Mouse (Mus musculus) kidney, postnatal 36 days (tissue): ENCODE results near the gene Rprd1b.

Source experiments
- DNase-seq, 2 experiments: peaks; one replicate each; pipeline ENCODE4 v3.0.0; 2021 to 2022; ENCODE audit warnings: mixed read lengths in 2 of 2

Gene Rprd1b

DNA sequence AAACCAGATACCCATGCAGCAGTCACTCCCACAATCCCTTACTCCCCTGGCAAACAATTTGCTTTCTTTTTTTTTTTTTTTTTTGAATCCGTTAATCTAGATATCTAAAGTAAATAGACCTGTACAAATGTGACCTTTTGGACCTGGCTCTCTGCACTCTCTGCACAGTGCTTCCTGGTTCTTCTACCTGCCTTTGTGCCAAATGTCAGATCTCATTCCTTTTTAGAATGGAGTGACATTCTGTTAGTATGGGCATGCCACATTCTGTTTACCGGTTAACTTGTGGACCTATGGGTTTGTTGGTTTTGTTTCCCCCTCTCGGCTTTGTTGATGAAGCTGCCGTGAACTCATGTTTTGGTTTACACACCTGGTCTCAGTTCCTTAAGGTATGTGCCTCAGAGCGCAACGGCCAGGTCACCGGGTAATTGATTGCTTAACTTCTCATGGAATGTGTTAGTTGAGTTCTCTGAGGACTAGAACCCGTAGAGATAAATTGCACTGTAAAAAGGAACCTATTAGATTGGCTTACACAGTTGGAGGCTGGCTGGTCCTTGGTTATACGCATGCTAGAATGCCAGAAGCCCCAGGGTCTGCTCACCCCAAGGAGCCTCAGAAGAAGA is 52.4 kb downstream of the Rprd1b start:
- DNase-seq = peak; percentile 44 to 51

DNA sequence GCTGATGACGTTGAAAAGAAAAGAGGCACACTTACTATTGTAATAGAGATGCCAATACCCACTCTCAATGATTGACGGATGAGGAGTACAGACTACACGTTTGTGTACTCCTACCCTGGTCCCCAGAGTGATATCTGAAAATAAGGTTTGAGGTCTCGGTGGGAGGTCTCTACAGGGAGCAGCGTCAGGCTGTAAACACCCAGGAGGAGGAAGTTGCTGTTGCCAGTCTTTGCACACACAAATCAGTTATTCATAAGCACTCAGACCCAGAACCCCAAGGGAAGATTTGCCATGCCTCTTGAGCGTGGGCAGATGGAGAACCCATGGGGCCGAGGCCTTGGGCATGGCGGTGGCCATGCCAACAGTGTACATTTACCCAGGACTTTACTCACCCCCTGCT is 56.2 kb downstream of the Rprd1b start:
- DNase-seq = no peak

- DNase-seq = no peak
Measured at GRCm38 (mm10) chr2:158090096-158090495, 61.8 kb downstream of the Rprd1b start.

DNA sequence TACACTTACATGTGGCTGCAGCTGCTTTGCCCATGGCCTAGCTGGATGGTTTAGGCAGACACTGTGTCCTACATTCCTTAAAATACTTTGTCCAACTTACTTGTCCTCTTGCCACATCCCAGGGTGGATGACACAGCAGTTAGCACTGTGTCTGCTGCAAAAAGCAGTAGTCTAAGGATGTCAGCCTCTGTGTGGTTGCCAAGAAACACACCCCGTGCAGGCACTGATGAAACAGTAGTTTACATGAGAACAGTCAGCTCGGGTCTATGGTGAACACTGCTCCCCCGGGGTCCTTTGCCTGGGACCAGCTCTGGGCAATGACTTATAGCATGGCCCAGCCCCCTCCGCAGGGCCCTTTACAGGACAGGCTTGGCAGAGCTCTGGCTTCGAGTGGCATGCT is 65.0 kb downstream of the Rprd1b start:
- no peak for DNase-seq

DNA sequence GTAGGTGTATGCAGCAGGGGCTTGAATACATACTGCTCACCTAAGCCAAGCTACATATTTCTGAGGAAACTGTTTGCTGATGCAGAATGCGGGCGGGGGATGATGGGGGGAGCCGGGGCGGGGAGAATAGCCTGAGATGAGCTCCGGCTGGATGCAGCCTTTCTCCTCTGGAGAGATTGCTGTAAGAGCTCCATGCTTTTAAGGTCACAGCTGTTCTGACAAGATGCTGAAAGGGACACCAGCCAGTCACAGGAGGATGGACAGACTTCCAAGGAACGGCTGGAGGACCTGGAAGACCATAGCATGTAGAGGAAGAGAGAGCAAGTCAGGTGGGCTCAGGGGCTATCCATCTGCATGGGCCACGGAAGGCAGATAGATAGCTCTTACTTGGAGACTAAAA is 66.0 kb downstream of the Rprd1b start:
- DNase-seq = no peak

- DNase-seq = no peak
Measured at GRCm38 (mm10) chr2:158094846-158095245, 66.5 kb downstream of the Rprd1b start.

GRCm38 (mm10) chr2:158097071-158097470 is 68.8 kb downstream of the Rprd1b start:
- no peak for DNase-seq

GRCm38 (mm10) chr2:158098730-158099129 is 70.4 kb downstream of the Rprd1b start:
- no peak for DNase-seq

GRCm38 (mm10) chr2:158099537-158099936 is 71.2 kb downstream of the Rprd1b start:
- no peak for DNase-seq

- no peak for DNase-seq
Measured at GRCm38 (mm10) chr2:158101768-158102167, 73.5 kb downstream of the Rprd1b start.

DNA sequence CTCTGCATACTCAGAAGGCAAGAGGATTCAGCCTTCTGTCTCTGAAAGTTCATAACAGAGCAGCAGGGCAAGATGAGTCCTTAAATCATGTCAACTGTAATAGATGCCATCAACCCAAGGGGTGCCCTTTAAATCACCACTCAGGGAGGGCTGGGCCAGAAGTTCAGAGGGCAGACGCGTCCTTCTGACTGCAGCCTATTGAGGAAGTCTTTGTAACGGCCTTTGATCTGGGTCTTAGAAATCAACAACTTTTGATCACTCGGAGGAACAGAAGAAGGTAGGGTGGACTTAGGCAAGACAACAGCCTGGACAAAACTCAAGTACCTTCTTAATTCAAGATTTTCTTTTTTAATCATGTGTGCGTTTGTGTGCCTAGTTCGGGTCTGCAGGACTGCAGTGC is 76.7 kb downstream of the Rprd1b start:
- DNase-seq = peak; percentile 55 to 57

DNA sequence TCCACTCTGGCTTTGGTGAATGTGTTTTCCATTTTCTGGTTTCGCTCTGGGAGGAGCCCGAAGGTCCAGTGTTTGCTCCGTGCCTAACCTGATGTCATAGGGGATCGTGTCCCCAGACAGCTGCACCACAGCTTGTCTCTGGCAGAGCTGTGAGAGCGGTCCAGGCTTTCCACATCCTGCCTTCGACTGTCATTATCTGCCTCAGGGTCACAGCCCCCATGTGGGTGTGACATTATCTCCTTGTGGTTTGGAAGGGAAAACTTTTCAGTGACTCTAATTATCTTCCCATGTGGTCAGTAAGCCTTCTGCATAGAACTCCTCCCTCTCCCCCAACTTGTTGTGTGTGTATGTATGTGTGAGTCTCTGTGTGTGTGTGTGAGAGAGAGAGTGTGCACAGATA is 77.3 kb downstream of the Rprd1b start:
- DNase-seq = no peak

DNA sequence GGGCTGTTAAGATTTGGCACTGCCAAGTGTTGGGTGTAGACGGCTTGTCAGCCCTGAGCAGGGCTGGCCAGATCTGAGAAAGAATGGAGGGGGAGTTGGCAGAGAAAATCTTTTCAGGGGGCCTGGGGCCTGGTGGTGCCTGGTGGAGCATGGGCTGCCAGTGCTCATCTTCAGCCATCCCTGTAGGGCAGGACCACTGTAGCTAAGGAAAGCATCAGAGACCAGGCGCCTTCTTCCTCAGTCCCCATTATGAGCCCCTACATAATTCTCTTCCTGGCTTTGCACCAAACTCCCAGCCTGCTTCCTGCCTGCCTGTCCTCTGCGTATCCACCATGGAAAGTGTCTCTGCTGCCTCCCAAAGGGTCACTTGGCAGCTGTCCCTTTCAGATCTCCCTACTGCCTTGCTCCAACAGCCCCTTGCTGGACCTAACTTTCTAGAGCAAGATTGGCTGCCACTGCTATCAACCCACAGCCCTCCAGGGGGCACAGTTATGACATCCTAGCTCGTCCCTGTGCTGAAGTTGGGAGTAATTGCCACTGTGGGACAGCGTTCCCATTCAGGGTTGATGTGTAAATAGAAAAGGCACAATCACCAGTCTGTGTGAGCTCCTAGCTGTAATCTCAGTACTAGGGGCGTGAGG is 78.8 kb downstream of the Rprd1b start:
- peak; percentile 80 to 85 for DNase-seq

GRCm38 (mm10) chr2:158109516-158109915 is 81.2 kb downstream of the Rprd1b start:
- peak in 1 of 2 experiments; percentile 41 for DNase-seq

GRCm38 (mm10) chr2:158113591-158114257 is 85.4 kb downstream of the Rprd1b start:
- DNase-seq = peak; percentile 95 to 96

- DNase-seq = no peak
Measured at GRCm38 (mm10) chr2:158114931-158115330, 86.6 kb downstream of the Rprd1b start.

DNA sequence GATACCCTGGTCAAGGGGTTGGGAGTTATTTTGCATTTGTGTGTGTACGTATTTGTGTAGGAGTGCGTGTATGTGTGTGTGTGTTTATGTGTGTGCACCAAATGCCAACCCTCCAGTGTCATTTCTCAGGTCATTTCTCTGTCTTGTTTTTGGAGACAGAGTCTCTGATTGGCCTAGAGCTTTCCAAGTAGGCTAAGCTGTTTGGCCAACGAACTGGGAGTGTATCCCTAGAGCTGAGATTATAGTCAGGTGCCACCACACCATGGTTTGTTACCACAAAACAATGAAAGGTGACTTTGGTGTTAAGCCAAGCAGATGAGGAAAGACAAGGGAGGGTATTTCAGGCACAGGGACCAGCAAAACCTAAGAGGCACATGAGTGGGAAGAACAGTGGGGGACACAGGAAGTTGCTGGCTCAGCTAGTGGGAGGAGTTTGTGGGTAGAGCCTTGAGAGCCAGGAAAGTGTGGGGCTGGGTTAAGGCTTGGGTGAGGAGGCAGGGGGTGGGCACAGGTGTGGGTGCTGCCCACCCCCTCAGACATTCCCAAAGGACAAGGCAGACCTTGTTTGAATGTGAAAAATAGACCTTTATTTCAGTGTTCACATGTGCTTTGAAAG is 87.6 kb downstream of the Rprd1b start:
- DNase-seq = peak; percentile 37 to 53

DNA sequence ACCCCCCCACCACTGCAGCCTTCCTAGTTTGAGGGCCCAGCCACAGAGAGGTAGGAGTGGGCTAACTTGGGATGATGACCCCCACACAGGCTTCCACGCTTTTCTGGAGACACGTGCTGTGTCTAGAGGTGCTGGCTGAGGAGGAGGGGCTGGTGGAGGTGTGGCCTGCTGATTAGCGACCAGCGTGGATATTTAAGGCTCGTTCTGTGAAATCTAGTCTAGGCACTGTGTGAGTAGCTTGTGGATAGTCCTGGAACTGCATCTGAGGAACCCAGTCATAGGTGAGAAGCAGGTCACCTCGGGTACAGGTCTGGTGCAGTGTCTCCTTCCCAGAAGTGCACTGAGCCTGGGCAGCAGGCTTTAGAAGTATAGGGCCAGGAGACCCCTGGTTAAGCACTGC is 88.4 kb downstream of the Rprd1b start:
- DNase-seq = no peak

GRCm38 (mm10) chr2:158119145-158119544 is 90.8 kb downstream of the Rprd1b start:
- DNase-seq = no peak

GRCm38 (mm10) chr2:158120211-158120610 is 91.9 kb downstream of the Rprd1b start:
- no peak for DNase-seq

- DNase-seq = no peak
Measured at GRCm38 (mm10) chr2:158120868-158121267, 92.6 kb downstream of the Rprd1b start.

DNA sequence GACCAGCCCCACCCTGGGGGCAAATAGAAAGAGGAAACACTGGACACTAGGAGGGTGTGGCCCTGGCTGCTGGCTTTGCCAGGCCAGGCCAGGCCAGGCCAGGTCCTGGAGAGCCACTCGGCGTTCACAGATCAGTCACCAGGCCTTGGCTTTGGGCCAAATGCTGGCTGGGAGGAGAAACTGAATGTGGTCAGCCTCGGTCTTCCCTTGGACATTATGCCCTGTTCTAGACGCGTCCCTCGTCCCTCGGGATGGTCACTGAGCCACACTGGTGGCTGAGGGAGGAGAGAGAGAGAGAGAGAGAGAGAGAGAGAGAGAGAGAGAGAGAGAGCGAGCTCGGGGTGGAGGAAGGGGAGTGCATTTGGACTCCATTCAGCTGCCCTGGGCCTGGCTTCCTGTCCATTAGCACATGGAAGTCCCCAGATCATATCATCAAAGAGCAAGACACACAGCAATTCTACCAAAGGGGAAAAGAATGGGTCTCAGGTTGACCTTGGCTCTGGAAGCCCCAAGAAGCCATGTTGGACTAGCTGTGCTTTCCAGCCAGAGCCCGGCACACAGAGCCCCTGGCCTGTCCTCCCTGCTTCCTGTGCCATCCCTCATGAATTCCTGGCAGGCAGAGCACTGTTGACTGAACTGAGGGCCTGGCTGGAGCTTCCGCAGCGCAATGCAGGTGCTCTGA is 93.5 kb downstream of the Rprd1b start:
- DNase-seq = peak; percentile 90 to 94

DNA sequence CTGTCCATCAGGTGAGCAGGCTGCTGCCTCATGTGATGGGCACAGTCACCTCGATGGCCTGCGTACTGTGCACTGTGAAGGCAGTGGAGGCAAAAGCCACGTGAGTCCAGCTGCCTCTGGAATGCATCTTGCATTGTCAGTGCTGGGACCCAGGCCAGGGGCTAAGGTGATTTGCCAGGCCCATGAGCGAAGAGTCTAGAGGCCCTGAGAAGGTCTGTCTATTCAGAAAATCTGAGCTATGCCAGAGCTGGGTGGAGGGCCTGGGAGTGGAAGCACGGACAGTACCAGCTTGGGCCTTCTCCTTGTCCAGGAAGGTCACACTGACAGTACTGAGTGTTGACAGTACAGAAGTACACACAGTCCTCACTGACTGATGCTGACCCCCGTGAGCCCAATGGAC is 94.5 kb downstream of the Rprd1b start:
- DNase-seq = peak; percentile 85 to 86
